Mouse (Mus musculus) heart, adult 2 months (tissue): Measurements from ENCODE around the gene H2afx.
"Not testable (repeated sequence)": the region's sequence is repeated elsewhere in the genome, so short reads cannot be mapped to it uniquely, and the experiment has no call there.

ENCODE experiments used
- CTCF ChIP-seq: fragments of 200-600 bp; IDR thresholded peaks from 2 replicates; pipeline ENCODE4 v1.8.1; 2022; ENCODE audit warnings: antibody characterized with exemption, mild to moderate bottlenecking, moderate library complexity
- EP300 ChIP-seq: fragments of 200-500 bp; IDR thresholded peaks from 2 replicates; pipeline ENCODE4 v1.6.1; 2011; ENCODE audit warnings: low read depth, low read length, control low read depth; ENCODE audit not compliant: insufficient read depth
- POLR2A ChIP-seq: fragments of 200-500 bp; IDR thresholded peaks from 2 replicates; pipeline ENCODE4 v1.6.1; 2011; ENCODE audit warnings: mild to moderate bottlenecking, low read depth, low read length, control low read depth; ENCODE audit not compliant: insufficient read depth

- not testable (repeated sequence) for TF ChIP-seq CTCF, EP300, POLR2A
Measured at GRCm38 (mm10) chr9:44300001-44300400, 34.5 kb upstream of the H2afx start.
